Mouse (Mus musculus) liver, embryonic 13.5 days (tissue): Measurements from ENCODE around the gene Tmem95. TPM values are rescaled to one million over a fixed set of nuclear protein-coding genes. Genes with fewer than 3 reads are reported as not detected.

Experiments
- ATAC-seq: fragments of 200-750 bp; cut with Nextera tagmentation; 2 replicates; pipeline ENCODE4 v1.8.0; 2017; ENCODE audit warnings: low read depth, mild to moderate bottlenecking, moderate number of reproducible peaks, moderate library complexity
- DNase-seq: peaks from one replicate; pipeline ENCODE4 v3.0.0; 2022
- H3K27ac ChIP-seq: fragments of 300-500 bp; sonication (generic); 2 replicates; pipeline ENCODE4 v1.5.1; 2015; ENCODE audit warnings: moderate library complexity, mild to moderate bottlenecking, inconsistent platforms
- H3K27me3 ChIP-seq: fragments of 300-500 bp; sonication (generic); 2 replicates; pipeline ENCODE4 v1.6.1; 2015; ENCODE audit warnings: mild to moderate bottlenecking, inconsistent platforms
- H3K36me3 ChIP-seq: fragments of 300-500 bp; sonication (generic); 2 replicates; pipeline ENCODE4 v1.6.1; 2015; ENCODE audit warnings: mild to moderate bottlenecking, inconsistent platforms
- H3K4me1 ChIP-seq: fragments of 300-500 bp; sonication (generic); replicated peaks from 2 replicates; pipeline ENCODE4 v1.6.1; 2015; ENCODE audit warnings: inconsistent platforms
- H3K4me2 ChIP-seq: fragments of 300-500 bp; sonication (generic); 2 replicates; pipeline ENCODE4 v1.6.1; 2015; ENCODE audit warnings: inconsistent platforms, mild to moderate bottlenecking, moderate library complexity
- H3K4me3 ChIP-seq: fragments of 300-500 bp; sonication (generic); replicated peaks from 2 replicates; pipeline ENCODE4 v1.5.1; 2015; ENCODE audit warnings: mild to moderate bottlenecking, inconsistent platforms
- H3K9ac ChIP-seq: fragments of 300-500 bp; sonication (generic); 2 replicates; pipeline ENCODE4 v1.6.1; 2015; ENCODE audit warnings: mild to moderate bottlenecking, inconsistent platforms
- H3K9me3 ChIP-seq: fragments of 300-500 bp; sonication (generic); replicated peaks from 2 replicates; pipeline ENCODE4 v1.6.1; 2016; ENCODE audit warnings: inconsistent platforms
- WGBS: fragments of 180-500 bp; shearing (Covaris S2); methylation state at CpG from one replicate; pipeline ENCODE4 v1.1.7; 2015; ENCODE audit not compliant: insufficient replicate concordance; 5-methylcytosine and 5-hydroxymethylcytosine counted together
- polyA plus RNA-seq: library from polyadenylated mRNA; unstranded; fragments of >200 nt; fragmentation: Nextera tagmentation; extraction: Ambion mirVana; gene quantifications from 2 replicates; pipeline ENCODE4 v1.2.1, GENCODE M21; 2015

Gene Tmem95
- polyA plus RNA-seq = not detected in 2 replicates

DNA sequence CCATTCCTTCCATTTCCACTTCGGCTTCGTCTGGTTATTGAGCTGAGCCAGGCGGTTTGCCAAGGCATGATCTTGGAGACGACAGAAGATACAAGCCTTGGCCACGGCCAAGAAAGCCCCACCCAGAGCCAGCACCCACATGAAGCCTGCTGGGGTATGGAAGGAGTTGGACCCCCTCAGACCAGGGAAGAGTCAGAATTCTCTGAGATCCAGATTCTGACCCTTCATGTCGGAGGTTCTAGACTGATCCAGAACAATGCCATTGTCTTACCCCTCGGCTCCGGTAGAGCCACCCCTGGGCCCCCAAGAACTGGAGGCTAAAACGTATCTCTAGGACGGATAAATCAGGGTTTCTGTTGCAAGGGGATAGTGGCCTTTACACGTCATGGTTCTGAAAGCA lies at the start of gene Tmem95:
Gene Tmem95 (minus strand): TSS at position 141 of the 400 bp plus-strand sequence.
- Histone ChIP-seq H3K27ac (peak within 1 kb of the TSS; percentile 85), H3K27me3 (0 out of 2 replicates have a peak, but pooled peaks cover 4% of the 10 kb centered on the region), H3K4me2 (peak within 1 kb of the TSS; percentile 97), H3K36me3 (no peaks in the 10 kb centered on the region), H3K9ac (peak within 1 kb of the TSS; percentile 75), H3K4me3 (peak within 1 kb of the TSS; percentile 18; the same call in 1 of the 2 replicates), H3K4me1 (peaks cover 82% of the 10 kb centered on the region), H3K9me3 (no peaks in the 10 kb centered on the region)
- ATAC-seq = no peak
- DNase-seq = no peak
- WGBS = 76% methylated on average over 11 of the region's 11 CpGs

- ATAC-seq = no peak
- WGBS = 87% methylated on average over 2 of the region's 2 CpGs
- DNase-seq = no peak
- no peak overlapping the region for H3K27ac ChIP-seq
- H3K9me3 ChIP-seq = no peaks in the 10 kb centered on the region
- no peaks in the 10 kb centered on the region for H3K27me3 ChIP-seq
- H3K36me3 ChIP-seq = no peaks in the 10 kb centered on the region
- no peak overlapping the region for H3K9ac ChIP-seq
- no peak overlapping the region for H3K4me3 ChIP-seq
- peaks cover 21% of the 10 kb centered on the region for H3K4me1 ChIP-seq
- no peak overlapping the region for H3K4me2 ChIP-seq
These were observed 49.7 kb upstream of the Tmem95 start for GRCm38 (mm10) chr11:69927501-69927900.

- no peaks in the 10 kb centered on the region for H3K9me3 ChIP-seq
- H3K27ac ChIP-seq = peak overlapping the region; percentile 99
- no peak for DNase-seq
- no peaks in the 10 kb centered on the region for H3K27me3 ChIP-seq
- H3K4me1 ChIP-seq = peaks cover 42% of the 10 kb centered on the region
- 60% methylated on average over 3 of the region's 3 CpGs for WGBS
- ATAC-seq = no peak
- peak overlapping the region; percentile 78 for H3K9ac ChIP-seq
- H3K4me2 ChIP-seq = peak overlapping the region; percentile 84
- H3K4me3 ChIP-seq = peak overlapping the region; percentile 91
- peaks cover 17% of the 10 kb centered on the region for H3K36me3 ChIP-seq
These were observed 45.0 kb upstream of the Tmem95 start for GRCm38 (mm10) chr11:69922796-69923195.

DNA sequence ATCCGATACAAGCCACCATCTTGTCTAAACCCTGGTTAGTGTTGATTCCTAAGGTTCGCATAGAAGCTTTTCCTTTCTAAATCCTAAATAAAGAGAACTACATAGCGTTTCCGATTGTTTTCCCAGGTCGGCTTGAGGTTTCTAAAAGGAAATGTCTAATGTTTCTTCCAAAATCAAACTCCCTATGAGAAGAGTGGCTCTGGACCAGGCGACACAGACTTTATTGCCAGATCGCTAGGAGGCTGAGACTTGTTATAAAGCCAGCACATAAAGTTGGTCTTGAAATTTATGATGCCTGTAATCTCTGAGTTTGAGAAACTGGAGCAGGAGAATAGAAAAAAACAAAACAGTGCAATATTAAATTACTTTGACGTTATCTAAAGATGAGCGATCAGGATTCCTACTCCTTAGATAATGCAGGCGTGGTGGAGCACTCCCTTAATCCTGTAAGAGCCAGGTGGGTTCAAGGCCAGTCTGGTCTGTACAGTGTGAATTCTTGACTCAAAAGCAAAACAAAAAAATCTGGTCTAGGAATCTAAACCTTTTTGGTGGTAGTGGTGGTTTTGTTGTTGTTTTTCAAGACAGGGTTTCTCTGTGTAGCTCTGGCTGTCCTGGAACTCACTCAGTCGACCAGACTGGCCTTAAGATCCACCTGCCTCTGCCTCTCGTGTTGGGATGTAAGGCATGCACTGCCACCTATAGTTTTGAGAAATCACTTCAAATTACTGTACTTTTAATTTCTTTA lies 44.4 kb upstream of the Tmem95 start:
- no peak for DNase-seq
- H3K27me3 ChIP-seq = no peaks in the 10 kb centered on the region
- 3% methylated on average over 12 of the region's 12 CpGs for WGBS
- H3K4me2 ChIP-seq = peak overlapping the region; percentile 84
- H3K36me3 ChIP-seq = peaks cover 23% of the 10 kb centered on the region
- no peaks in the 10 kb centered on the region for H3K9me3 ChIP-seq
- ATAC-seq = no peak
- peak overlapping the region; percentile 99 for H3K27ac ChIP-seq
- peak overlapping the region; percentile 91 for H3K4me3 ChIP-seq
- peaks cover 48% of the 10 kb centered on the region for H3K4me1 ChIP-seq
- peak overlapping the region; percentile 78 for H3K9ac ChIP-seq

DNA sequence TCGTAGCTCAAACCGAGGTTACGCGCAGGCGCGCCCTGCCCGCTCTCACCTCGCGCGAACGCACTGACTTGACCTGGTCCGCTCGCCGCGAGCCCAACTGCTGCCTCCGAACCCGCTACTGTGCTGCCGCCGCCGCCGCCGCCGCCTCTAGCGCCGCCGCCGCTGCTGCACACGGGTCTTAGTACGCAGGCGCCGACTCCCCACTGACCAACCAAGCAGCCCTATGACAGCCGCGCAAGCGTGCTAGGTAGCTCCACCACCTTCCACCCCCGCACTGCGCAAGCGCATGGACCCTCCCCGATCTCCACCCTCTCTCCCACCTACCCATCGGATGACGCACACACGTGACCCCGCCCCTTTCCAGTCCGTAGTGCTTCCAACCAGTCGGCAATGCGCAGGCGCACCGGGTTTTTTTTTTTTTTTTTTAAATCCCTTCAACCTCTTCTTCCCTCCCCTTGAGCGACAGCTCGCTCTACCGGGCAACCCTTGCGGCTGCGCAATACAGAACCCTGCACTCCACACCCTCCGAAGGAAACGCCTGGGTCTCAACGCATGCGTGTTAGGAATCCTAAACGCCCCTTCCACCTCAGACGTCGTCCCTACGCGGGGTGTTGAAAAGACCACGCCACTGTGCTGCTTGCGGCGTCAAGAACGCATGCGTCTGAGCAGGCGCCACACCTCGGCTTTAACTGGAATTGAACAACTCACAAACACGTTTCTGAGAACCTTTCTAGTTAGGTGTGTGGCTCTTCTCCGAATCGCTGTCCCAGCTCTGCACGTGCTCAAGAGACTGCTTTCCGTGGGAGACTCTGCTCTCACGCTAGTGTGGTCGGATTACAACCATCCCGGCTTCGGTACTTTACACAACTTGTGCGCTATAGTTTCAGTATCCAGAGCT lies 43.5 kb upstream of the Tmem95 start, which contains the start of gene Eif5a:
Gene Eif5a (minus strand): TSS at position 845 of the 898 bp plus-strand sequence.
- peak; percentile 90 for ATAC-seq

GRCm38 (mm10) chr11:69920266-69921031 lies 42.6 kb upstream of the Tmem95 start:
- Histone ChIP-seq H3K4me1 (peaks cover 65% of the 10 kb centered on the region), H3K36me3 (peaks cover 41% of the 10 kb centered on the region), H3K9me3 (no peaks in the 10 kb centered on the region), H3K27me3 (no peaks in the 10 kb centered on the region), H3K4me3 (peak overlapping the region; percentile 91), H3K27ac (peak overlapping the region; percentile 99), H3K9ac (peak overlapping the region; percentile 99), H3K4me2 (peak overlapping the region; percentile 98)
- WGBS = under 1% methylated on average over 58 of the region's 65 CpGs
- ATAC-seq (peak; percentile 4; the same call in 1 of the 2 replicates), DNase-seq (peak; percentile 23)

More for the DNA sequence above, 43.5 kb upstream of the Tmem95 start, which contains the start of gene Eif5a:
- under 1% methylated on average over 78 of the region's 78 CpGs for WGBS
- peak within 1 kb of the TSS; percentile 91 for H3K4me3 ChIP-seq
- H3K4me2 ChIP-seq = peak within 1 kb of the TSS; percentile 98
- H3K36me3 ChIP-seq = peaks cover 31% of the 10 kb centered on the region
- H3K27ac ChIP-seq = peak within 1 kb of the TSS; percentile 99
- peak; percentile 100 for DNase-seq
- H3K27me3 ChIP-seq = no peaks in the 10 kb centered on the region
- peaks cover 56% of the 10 kb centered on the region for H3K4me1 ChIP-seq
- H3K9ac ChIP-seq = peak within 1 kb of the TSS; percentile 99
- no peaks in the 10 kb centered on the region for H3K9me3 ChIP-seq

- Histone ChIP-seq H3K4me3 (peak overlapping the region; percentile 91), H3K36me3 (peaks cover 47% of the 10 kb centered on the region), H3K9ac (peak overlapping the region; percentile 99), H3K4me1 (peaks cover 72% of the 10 kb centered on the region), H3K27ac (peak overlapping the region; percentile 99), H3K9me3 (no peaks in the 10 kb centered on the region), H3K4me2 (peak overlapping the region; percentile 98), H3K27me3 (no peaks in the 10 kb centered on the region)
- peak; percentile 87 for DNase-seq
- peak; percentile 47 for ATAC-seq
- under 1% methylated on average over 17 of the region's 17 CpGs for WGBS
These were observed 41.9 kb upstream of the Tmem95 start for GRCm38 (mm10) chr11:69919661-69920265.

GRCm38 (mm10) chr11:69919053-69919452 lies 41.2 kb upstream of the Tmem95 start:
- H3K4me1 ChIP-seq = peaks cover 72% of the 10 kb centered on the region
- H3K36me3 ChIP-seq = peaks cover 50% of the 10 kb centered on the region
- H3K9me3 ChIP-seq = no peaks in the 10 kb centered on the region
- no peak for DNase-seq
- H3K9ac ChIP-seq = peak overlapping the region; percentile 99
- ATAC-seq = no peak
- 43% methylated on average over 9 of the region's 9 CpGs for WGBS
- H3K4me2 ChIP-seq = peak overlapping the region; percentile 98
- H3K27ac ChIP-seq = peak overlapping the region; percentile 99
- H3K27me3 ChIP-seq = no peaks in the 10 kb centered on the region
- peak overlapping the region; percentile 91 for H3K4me3 ChIP-seq

- Histone ChIP-seq H3K27ac (peak overlapping the region; percentile 99), H3K4me1 (peaks cover 68% of the 10 kb centered on the region), H3K4me3 (peak overlapping the region; percentile 91), H3K4me2 (peak overlapping the region; percentile 98), H3K27me3 (no peaks in the 10 kb centered on the region), H3K36me3 (peaks cover 54% of the 10 kb centered on the region), H3K9ac (peak overlapping the region; percentile 99), H3K9me3 (no peaks in the 10 kb centered on the region)
- DNase-seq = no peak
- 71% methylated on average over 5 of the region's 5 CpGs for WGBS
- ATAC-seq = no peak
These were observed 40.3 kb upstream of the Tmem95 start for GRCm38 (mm10) chr11:69918118-69918517.

GRCm38 (mm10) chr11:69917379-69917948 lies 39.6 kb upstream of the Tmem95 start:
- Histone ChIP-seq H3K4me2 (peak overlapping the region; percentile 98), H3K4me3 (peak overlapping the region; percentile 91), H3K9ac (peak overlapping the region; percentile 99), H3K36me3 (peaks cover 60% of the 10 kb centered on the region), H3K9me3 (no peaks in the 10 kb centered on the region), H3K4me1 (peaks cover 68% of the 10 kb centered on the region), H3K27me3 (no peaks in the 10 kb centered on the region), H3K27ac (peak overlapping the region; percentile 99)
- DNase-seq (no peak), ATAC-seq (no peak)
- WGBS = 61% methylated on average over 8 of the region's 8 CpGs
